Mouse (Mus musculus): ENCODE results near the gene Hspb7.

The Hspb7 gene

GRCm38 (mm10) chr4:141451251-141451650, 30.7 kb downstream of the Hspb7 start:
- DNase-seq: no peak

- no peak for DNase-seq
Observed at GRCm38 (mm10) chr4:141451916-141452450, 31.4 kb downstream of the Hspb7 start.

- peak; percentile 67 to 72 for DNase-seq
Observed at GRCm38 (mm10) chr4:141454581-141455350, 34.2 kb downstream of the Hspb7 start.

DNA sequence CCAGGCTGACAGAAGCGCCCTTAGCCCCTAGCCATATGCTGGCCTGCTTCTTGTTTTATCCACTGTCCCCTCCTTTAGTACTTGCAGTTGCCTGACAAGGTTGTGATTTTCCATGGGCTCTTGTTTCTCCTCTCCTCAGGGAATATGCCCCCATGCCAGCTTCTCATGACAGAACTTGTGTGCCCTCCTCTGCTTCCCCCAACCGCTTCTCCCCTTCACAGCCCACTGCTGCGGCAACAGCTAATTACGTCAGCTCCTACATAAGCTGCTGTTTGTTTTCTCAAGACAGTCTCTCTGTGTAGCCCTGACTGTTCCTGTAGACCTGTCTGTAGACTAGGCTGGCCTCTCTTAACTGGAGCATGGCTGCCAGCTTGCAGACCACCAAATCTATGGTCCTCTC, 34.9 kb downstream of the Hspb7 start:
- peak; percentile 30 for DNase-seq

DNA sequence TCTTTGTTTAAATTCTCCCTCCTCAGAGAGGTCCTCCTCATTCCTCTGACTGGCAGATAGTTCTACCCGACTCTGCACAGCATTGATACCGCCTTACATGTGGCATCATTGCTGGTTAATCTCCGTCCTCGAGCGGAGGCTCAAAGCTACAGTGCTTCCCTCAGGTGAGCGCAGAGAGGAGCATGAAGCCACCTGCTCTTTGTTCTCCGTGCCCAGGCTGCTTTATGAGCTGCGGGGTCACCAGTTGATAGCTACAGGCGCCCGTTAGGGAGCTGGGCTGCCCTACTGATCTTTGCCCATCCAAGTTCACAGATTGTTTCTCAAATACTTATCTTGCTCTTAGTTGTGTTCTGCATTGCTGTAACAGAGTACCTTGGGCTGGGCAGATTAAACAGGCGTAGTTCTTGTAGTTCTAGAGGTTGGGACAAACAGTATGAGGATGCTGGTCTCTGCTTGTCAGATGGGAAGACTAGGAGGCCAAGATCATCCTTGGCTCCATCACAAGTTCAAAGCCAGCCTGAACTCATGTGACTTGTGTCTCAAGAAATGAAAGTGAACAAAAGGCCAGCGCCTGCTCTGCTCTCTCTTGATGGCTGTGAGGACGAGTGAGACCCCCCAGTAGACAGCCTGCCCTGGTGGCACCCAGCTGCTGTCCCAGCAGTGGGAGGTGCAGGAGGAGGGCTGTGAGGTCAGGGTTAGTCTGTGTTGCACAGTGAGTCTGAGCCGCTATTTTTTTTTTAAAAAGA, 35.8 kb downstream of the Hspb7 start:
- DNase-seq: no peak

DNA sequence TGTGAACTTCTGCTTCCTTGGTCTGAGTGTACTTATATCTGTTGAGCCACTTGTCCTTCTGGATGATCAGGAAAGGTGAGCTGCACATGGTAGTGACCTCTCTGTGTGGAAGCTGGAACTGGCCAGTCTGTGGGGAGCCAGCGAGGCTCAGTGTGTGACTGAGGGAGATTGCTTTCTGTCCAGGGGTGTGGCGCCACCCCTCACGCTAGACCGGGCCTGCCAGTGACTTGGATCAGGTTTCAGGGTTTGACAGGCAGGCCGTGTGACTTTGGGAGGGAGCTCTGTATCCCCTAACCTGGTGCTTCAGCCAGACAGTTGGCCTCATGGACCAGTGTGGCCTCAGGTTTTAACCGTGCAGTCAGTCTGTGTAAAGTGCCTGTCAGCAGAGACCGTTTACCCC, 37.7 kb downstream of the Hspb7 start:
- no peak for DNase-seq

DNA sequence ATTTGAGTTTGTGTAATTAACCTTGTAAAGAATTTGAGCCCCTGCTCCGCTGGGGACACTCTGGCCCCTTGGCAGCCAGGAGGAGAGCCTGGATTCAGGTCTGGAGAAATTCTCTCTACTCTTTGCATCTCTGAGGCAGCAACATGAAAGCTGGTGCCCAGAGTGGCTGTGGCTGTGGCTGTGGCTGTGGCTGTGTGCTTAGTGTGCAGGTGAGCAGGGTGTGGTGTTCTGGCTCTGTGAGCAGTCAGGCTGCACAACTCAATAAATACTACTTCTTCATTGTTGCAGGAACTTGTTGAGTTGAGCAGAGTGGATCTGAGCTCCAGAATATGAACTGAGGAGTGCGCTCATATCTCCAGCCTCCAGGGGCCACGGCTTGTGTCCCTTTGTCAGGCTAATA, 38.3 kb downstream of the Hspb7 start:
- DNase-seq: no peak

DNA sequence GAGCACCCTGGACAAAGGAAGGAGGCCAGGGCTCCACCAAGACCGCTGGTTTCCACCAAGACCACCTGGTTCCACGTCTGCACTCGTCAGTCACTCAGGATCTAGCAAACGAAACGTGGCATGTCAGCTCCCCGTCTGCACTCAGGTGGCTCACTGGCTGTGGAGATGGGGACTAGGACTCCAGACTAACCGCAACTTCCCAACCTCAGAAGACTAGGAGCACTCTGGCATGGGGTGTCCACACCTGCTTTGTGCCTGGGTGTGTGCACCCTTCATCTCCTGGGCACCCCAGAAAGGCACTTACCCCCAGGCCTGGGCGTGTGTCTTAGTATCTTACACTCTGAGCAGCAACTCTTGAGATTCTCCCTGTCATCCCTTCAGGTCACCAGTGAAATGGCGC, 39.2 kb downstream of the Hspb7 start:
- DNase-seq: no peak

DNA sequence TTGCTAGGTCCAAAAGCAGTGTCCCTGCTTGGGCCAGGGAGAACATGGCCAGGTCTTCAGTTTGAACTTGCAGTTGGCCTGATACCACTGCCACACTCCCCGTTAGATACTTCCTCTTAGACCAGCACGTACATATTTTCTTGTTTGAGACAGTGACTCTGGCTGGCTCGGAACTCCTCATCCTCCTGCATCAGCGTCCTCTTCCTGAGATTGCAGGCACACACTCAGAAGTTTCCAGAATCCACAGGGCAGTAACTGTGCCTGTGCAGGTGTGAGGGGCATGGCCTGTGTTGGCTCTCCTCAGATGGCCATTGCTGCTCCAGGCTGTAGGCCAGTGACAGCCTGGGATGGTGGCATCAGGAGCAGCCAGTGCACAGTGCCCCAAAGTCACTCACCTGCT, 39.9 kb downstream of the Hspb7 start:
- no peak for DNase-seq

DNA sequence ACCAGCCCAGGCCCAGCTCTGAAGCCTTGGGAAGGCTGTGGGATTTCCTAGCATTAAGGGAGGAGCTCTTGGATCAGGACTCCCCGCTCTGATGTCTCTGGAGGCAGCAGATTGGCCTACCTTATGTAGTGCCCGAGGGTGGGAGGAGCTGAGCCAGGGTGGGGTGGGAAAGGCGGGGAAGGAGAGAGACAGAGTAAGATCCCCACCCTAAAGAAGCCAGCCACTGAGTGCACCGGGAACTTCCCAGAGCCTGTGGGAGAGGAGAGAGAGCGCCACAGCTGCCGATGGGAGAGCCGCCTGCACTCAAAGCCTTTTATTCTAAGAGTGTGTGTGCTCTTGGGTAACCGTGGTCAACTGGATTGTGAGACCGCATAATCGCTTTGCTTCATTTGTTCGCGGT, 40.5 kb downstream of the Hspb7 start:
- DNase-seq: peak in 1 of 2 experiments; percentile 34

DNA sequence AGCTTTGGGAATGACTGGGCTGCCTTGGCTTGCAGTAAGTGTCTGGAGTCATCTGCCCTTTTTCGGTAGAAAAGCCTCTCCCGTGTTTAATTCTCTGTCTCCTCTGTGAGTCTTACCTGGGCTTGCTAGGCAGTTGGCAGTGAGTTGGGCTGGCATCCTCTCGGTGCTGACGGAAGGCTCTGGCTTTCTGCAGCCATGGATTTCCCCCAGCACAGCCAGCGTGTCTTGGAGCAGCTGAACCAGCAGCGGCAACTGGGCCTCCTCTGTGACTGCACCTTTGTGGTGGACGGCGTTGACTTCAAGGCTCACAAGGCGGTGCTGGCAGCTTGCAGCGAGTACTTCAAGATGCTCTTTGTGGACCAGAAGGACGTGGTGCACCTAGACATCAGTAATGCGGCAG, 41.0 kb downstream of the Hspb7 start:
- DNase-seq: peak; percentile 36 to 47

DNA sequence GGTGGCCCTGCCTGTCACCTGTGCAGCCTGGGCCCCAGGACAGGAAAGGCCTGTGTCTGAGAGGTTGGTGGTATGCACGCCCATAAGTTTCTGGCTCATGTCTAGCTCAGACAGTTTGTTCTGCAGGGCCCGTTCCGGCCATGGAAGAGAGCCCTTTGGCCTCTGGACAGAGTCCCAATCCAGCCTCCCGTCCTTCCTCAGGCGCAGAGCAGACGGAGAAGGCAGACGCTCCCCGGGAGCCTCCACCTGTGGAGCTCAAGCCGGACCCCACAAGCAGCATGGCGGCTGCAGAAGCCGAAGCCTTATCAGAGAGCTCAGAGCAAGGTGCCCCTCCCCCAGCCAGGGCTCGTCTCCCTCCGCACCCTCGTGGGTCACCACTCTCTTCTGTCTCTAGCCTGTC, 42.9 kb downstream of the Hspb7 start:
- peak in 1 of 2 experiments; percentile 28 for DNase-seq

GRCm38 (mm10) chr4:141464722-141465121, 44.1 kb downstream of the Hspb7 start:
- DNase-seq: no peak

DNA sequence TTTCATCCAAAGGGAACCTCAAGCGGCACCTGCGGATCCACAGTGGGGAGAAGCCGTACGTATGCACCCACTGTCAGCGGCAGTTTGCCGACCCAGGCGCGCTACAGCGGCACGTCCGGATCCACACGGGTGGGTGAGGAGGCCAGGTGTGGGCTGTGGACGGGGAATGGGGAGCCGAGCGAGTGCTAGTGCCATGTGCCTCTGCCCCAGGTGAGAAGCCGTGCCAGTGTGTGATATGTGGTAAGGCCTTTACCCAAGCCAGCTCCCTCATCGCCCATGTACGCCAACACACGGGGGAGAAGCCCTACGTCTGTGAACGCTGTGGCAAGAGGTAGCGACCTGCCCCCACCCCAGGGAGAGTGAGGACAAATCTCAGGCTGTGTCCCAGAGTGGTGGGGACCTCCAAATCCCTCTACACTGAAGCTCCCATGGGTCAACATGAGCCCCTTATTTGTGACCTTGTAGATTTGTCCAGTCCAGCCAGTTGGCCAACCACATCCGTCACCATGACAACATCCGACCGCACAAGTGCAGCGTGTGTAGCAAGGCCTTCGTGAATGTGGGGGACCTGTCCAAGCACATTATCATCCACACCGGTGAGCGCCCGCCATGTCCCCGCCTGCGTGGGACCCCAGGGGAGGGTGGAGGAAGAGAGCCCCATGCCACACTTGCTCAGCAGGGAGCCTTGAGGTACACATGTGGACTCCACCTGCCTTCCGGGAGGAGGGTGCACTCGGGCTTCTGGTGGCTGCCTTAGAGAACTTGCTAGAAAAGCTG, 45.1 kb downstream of the Hspb7 start:
- DNase-seq: peak; percentile 36 to 44

DNA sequence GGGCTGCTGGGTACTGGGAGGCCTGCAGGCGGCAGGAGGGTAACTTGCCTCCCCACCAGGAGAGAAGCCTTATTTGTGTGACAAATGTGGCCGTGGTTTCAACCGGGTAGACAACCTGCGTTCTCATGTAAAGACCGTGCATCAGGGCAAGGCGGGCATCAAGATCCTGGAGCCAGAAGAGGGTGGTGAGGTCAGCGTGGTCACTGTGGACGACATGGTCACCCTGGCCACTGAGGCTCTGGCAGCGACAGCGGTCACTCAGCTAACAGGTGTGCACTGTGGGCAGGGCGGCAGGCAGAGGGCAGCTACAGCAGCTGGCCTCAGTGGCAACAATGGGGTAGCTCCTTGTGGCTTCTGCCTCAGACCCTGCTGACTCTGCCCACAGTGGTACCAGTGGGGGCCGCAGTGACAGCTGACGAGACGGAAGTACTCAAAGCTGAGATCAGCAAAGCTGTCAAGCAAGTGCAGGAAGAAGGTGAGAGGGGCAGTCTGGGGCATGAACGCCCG, 45.8 kb downstream of the Hspb7 start:
- DNase-seq: no peak

GRCm38 (mm10) chr4:141466844-141467580, 46.4 kb downstream of the Hspb7 start:
- DNase-seq: peak; percentile 53 to 54

GRCm38 (mm10) chr4:141467581-141467927, 47.0 kb downstream of the Hspb7 start:
- DNase-seq: no peak

GRCm38 (mm10) chr4:141468576-141468975, 48.0 kb downstream of the Hspb7 start:
- DNase-seq: peak; percentile 81

GRCm38 (mm10) chr4:141469343-141469742, 48.8 kb downstream of the Hspb7 start:
- DNase-seq: no peak

GRCm38 (mm10) chr4:141471491-141471890, 50.9 kb downstream of the Hspb7 start:
- peak in 1 of 2 experiments; percentile 20 for DNase-seq

DNA sequence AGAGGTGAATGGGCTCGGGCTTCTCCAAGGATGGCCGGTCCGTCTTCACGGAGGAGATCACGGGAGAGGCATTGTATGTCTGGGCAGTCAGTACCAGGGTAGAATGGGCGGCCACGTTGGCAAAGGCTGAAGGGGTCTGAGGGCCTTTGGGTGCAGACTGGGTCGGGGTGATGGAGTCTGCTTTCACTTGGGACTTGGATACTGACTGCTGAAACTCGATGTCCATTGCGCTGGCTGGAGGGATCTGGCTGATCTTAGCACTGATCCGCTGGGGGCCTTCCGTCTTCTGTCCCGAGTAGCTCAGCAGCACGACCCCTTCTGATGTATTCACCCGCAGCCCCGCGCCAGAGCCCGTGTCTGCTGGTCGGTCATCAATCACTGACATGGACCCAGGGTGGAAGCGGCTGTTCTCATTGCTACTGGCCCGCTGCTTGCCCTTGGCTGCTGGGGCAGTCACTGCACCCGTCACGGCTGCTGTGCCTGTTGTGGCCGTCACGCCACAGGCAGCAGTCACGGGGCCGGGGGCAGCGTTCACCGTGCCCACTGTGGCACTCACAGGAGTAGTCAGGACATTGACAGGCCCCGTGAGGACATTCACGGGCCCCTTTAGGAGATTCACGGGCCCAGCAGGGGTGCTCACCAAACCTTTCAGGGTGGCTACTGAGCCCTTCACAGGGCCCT, 52.2 kb downstream of the Hspb7 start:
- DNase-seq: peak in 1 of 2 experiments; percentile 23

GRCm38 (mm10) chr4:141474431-141474830, 53.9 kb downstream of the Hspb7 start:
- peak; percentile 55 to 63 for DNase-seq
